Mouse (Mus musculus): ENCODE measurements around the gene Dnaaf1.

Gene Dnaaf1

DNA sequence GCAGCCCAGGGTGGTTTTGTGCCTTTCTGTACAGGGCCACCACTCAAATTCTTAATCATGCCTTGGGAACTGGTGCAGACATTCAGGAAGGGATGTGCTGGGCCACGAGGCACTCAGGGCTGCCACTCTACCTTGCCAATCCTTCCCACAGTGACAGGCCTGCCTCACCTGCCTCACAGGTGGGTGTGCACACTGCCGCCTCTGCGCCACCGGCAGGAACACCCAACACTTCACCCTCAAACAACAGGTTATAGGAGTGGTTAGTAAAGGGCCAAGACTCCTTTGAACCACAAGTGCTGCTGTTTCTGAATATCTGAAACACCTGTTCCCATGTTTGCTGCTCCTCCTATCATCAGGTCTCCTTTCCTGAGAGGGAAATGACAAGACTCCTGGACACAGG is 2.6 kb upstream of the Dnaaf1 start:
- DNase-seq = peak; percentile 16

- DNase-seq = no peak
Observed at GRCm38 (mm10) chr8:119575366-119575726, 311 bp downstream of the Dnaaf1 start.

DNA sequence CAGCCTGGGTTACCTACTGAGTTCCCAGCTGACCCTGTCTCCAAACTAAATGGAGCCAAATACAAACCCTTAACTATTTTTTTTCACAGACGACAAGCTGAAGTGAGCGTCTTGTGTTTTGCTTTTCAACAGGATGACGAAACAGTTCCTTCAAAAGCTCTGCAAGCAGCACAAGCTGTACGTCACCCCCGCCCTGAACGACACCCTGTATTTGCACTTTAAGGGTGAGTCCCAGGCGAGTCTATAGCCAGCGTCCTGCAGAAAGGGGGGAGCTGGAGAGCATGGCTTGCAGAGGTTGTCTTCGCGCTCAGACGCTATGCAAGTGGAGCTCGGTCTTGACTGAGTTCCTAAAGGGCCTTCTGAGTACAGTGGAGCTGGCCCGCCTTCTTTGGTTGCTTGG is 4.1 kb downstream of the Dnaaf1 start:
- DNase-seq = no peak

GRCm38 (mm10) chr8:119580441-119581161 is 5.6 kb downstream of the Dnaaf1 start:
- no peak for DNase-seq

GRCm38 (mm10) chr8:119585901-119586300 is 10.9 kb downstream of the Dnaaf1 start:
- no peak for DNase-seq

- no peak for DNase-seq
Observed at GRCm38 (mm10) chr8:119588321-119588720, 13.3 kb downstream of the Dnaaf1 start.

DNA sequence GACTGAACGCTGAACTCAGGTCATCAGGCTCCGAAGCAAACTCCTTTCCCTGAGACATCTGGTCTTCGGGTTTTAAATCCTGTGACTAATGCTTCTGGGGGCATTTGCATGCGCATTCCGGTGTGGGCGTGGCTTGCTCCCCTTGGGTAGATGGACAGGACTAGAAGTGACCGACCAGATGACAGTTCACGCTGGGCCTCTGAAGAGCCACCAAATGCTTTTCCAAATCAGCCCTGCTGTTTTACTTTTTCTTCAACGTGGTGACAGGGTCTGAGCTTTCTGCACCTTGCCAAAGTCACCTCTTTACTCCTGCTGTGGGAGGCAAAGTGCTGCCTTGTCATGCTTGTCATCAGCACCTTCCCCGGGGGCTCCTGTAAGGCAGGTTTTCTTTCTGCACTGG is 13.8 kb downstream of the Dnaaf1 start:
- DNase-seq = no peak

DNA sequence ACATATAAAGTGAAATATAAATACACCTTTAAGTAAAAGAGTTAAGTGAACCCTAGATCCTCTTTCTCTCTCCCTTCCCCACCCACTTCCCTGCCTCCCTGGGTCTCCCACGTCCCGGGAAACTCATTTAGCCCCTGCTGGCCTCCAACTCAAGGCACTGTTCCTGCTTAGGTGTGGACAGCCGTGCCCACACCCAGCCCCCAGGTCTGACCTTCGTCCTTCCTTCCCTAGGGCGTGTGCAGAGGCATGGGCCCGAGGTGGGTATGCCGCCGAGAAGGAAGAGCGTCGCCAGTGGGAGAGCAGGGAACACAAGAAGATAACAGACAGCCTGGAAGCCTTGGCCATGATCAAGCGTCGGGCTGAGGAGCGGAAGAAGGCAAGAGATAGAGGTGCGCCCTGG is 15.3 kb downstream of the Dnaaf1 start:
- DNase-seq = no peak

DNA sequence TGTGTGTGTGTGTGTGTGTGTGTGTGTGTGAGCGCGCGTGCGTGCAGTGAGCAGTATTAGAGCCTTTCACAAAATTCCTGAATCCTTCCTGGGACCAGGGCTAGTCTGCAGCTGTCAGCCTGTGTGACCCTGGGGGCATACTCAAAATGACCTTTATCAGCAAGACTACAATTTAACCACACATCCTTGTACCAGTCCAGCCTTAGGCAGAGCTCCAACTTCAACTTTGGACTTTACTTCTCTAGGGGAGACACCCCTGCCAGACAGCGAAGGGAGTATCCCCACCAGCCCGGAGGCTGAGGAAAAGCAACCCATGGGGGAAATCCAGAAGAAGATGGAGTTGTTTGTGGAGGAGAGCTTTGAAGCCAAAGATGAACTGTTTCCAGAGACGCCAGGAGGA is 16.4 kb downstream of the Dnaaf1 start:
- no peak for DNase-seq

GRCm38 (mm10) chr8:119603771-119604170 is 28.7 kb downstream of the Dnaaf1 start:
- no peak for DNase-seq

DNA sequence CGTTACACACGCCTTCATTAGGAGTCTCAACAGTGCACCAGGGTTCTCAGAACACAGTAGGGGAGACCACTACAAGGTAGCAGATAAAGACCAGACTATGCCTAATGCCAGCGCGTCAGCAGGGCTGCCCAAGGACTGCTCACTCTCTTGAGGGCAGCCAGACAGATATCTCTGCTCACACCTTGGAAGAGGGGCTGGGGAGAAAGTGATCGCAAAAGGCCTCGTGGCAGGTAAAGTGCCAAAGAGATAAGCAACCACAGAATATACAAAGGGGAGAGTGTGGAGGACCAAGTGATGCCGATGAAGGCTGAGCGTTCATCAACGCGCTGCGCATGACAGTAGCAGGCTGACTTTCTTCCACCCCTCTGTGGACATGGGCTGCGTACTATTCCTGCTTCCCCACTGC is 29.4 kb downstream of the Dnaaf1 start:
- DNase-seq = no peak

- peak; percentile 96 for DNase-seq
Observed at GRCm38 (mm10) chr8:119604996-119605395, 30.0 kb downstream of the Dnaaf1 start, which contains the start of gene Taf1c. Gene Taf1c (minus strand): TSS chr8:119605222.

DNA sequence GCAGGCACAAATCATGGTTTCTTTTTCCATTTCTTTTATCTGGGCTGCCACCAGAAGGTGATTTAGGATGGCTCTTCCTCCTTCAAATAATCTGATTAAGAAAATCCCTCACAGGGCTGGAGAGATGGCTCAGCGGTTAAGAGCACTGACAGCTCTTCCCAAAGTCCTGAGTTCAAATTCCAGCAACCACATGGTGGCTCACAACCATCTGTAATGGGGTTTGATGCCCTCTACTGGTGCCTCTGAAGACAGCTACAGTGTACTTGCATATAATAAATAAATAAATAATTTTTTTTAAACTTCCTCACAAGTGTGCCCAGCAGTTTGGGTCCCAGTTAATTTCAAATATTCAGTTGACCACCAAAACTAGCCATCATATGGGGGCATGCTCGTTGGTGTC is 31.2 kb downstream of the Dnaaf1 start:
- no peak for DNase-seq

DNA sequence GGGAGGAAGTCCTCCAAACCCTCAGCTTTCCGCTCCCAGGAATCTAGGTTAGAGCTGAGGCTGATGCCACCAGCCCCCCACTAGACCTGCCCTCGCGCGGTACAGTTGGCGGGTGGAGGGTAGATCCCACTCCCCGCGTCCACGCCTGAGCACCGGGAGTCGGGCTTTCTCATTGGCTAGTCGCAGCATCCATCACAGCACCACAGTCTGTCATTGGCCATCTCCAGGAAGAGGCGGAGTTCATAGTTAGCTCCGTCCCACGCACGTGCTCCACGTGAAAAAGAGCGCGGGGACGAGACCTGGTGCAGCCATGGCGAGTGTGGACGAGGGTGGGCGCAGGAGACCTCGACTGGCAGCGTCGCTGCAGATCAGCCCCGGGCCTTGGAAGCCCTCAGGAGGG is 37.4 kb downstream of the Dnaaf1 start, which contains the start of gene Adad2:
TSS of gene Adad2 (plus strand) at position 277 of the 400 bp plus-strand sequence.
- no peak for DNase-seq

DNA sequence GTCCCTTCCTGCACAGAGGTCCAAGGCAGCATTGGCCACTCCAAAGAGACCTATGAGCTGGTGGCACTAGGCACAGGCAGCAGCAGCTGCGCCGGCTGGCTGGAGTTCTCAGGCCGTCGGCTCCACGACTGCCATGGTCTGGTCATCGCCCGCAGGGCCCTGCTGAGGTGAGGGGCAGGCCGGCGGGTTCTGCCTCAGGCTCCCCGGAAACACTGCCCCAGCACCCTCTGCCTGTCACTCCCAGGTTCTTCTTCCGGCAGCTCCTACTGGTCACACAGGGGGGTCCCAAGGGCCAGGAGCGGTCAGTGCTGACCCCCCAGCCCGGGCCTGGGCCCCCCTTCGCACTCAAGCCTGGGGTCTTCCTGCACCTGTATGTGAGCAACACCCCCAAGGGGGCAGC is 40.1 kb downstream of the Dnaaf1 start:
- no peak for DNase-seq

DNA sequence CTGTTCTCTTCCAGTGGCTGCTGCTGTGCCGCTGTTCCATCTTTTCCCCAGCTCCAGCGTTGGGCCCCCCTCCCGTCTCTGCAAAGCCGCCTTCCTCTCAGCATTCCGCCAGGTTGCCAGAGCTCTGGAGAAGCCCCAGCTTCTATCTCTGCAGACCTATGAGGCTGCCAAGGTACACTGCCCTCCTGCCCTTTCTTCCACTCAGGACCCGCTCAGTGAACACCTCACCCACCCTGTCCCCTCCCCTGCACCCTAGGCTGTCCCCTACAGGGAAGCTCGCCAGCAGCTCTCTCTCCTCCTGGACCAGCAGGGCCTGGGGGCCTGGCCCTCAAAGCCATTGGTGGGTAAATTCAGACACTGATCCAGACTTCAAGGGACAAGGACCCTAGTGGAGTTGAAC is 41.3 kb downstream of the Dnaaf1 start:
- DNase-seq = no peak

DNA sequence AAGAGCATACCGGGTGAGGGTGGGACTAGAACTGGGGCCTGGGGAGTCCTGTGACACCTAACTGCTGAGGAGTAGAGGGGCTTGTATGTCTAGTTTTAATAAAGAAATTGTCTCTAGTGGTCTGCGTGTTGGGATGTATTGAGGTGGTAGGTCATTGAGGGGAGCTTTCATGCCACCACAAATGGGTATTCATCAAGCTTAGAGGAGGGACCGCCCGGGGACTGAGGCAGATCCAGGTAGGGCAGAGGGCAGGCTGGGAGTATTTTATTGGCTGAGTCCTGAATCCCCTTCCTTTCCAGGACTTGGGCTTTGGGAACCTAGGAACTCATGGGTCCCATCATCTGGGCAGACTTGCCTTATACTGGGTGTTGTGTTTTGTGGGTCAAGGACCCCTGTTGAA is 41.8 kb downstream of the Dnaaf1 start:
- no peak for DNase-seq

DNA sequence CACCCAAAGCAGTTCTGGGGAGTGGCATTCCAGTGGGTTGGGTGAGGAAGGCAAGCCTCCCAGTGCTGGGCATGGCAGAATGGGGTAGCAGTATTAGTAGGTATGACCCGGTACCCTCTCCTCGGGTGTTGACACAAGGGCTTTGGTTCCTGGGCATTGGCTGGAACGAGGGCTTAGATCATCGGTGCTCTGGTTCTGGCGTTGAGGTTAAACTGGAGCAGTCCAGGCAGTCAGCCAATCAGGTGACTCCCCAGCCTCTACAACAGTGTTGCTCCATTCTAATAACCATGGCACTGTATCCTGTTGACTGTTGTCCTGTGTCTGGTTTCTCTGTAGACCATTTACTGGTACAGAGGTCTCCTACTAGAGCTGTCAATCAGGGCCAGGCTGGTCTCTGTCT is 42.6 kb downstream of the Dnaaf1 start:
- no peak for DNase-seq

DNA sequence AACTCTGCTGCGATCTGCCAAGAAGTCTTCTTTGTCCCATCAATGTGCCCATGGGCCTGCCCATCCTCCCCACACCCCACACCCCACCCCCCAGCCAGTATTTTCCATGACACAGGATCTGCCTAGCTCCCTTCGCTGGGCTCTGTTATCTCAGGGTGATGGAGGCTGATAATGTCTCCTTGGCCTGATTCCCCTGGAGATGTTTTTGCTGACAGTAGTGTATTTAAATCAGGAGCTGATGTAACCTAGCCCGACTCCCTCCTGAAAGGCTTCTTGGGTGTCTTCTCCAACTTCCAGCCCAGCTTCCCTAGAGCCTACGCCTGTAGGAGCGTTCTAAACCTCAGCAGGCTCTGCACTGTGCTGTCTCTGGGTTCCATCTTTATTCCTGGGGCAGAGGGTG is 43.9 kb downstream of the Dnaaf1 start:
- DNase-seq = no peak

GRCm38 (mm10) chr8:119620116-119620840 is 45.2 kb downstream of the Dnaaf1 start:
- no peak for DNase-seq

- no peak for DNase-seq
Observed at GRCm38 (mm10) chr8:119620848-119621465, 45.9 kb downstream of the Dnaaf1 start.

GRCm38 (mm10) chr8:119622555-119622954 is 47.5 kb downstream of the Dnaaf1 start:
- DNase-seq = no peak

DNA sequence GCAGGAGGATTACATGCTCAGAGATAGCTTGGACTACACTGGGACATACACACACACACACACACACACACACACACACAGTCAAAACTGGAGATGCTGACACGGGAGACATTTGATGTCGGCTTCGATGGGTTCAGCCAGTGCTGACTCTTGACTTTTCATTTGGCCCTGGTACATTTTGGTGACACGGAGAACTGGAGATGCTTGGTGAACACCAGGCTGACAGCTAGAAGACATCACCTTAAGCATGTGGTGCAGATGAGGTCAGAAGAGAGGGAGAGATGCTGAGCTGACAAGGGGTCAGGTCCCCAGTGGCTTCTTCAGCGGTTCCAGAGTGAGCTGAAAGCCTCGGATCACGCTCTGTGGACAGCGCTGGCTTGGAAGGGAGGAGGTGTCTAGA is 48.0 kb downstream of the Dnaaf1 start:
- no peak for DNase-seq

DNA sequence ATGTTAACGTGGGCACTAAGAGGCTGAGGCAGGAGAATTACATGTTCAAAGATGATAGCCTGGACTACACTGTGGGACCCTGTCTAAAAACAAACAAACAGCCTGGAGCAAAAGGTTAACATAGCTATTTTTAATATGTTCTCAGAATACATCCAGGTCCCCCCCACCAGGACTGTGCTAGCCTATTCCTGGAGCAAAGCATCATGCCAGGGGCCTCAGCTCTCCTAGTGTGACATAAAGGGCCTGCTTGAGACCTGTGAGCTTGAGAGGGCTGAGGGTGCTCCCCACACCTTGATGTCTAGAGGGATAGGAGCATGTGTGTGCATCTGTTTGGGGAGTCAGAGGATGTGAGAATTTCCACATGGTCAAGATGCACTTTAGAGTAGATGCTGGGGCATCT is 48.7 kb downstream of the Dnaaf1 start:
- no peak for DNase-seq

Data from lung, postnatal 10 days (tissue).